In genomic region chr9:94950676-94951075, GRCm38 (mm10) we compare ENCODE assay signal across 21 mouse cellular contexts.
DNase-seq lines count a peak whose midpoint lies in the region; ATAC-seq lines count a peak whose summit lies in the region.
"Had no signal": no experiment of that assay in that cellular context is flagged by ENCODE, and none has a peak within 500 bp of the region (broad histone marks: within the 10 kb centered on the region; RNA-seq: fewer than 3 reads in every experiment).

No protein-coding gene starts in this region.

- peak; percentile 43 for DNase-seq in layer of hippocampus, adult 9-11 months
- no peak for DNase-seq in layer of hippocampus, postnatal 25 days (ENCODE audit: extremely low spot score in 1 of 2, low spot score in 1 of 2)
- peak; percentile 76 for DNase-seq in Muller cell, postnatal 12 days (ENCODE audit: inconsistent ontology term)
- peak; percentile 74 for DNase-seq in fibroblast of lung, adult 2 months (ENCODE audit: low read depth)
- no peak for DNase-seq in frontal cortex, postnatal 25 days (ENCODE audit: low spot score in 2 of 2)
- DNase-seq in cerebellum, adult 9-11 months = no peak
- DNase-seq in ovary, postnatal 14 days (ENCODE audit: low spot score) = no peak
- DNase-seq: adrenal gland, postnatal 36 days; cerebellum, adult 2 months; cerebellum, postnatal 36 days; embryo, embryonic 11 days; forebrain, postnatal 0 days; heart, postnatal 10 days; kidney, adult 18-20 months; kidney, postnatal 4 days; liver, embryonic 13.5 days; lung, adult 2 months; lung, postnatal 10 days had no signal

- ATAC-seq in megakaryocyte progenitor cell, adult 5-6 weeks (replicated peaks; ENCODE audit: poor library complexity) = peak; percentile 81
- ATAC-seq: forebrain, postnatal 0 days; inflammation-experienced regulatory T-cells, adult 6 months; midbrain, embryonic 16.5 days had no signal

Comparison
In these comparisons a context has a peak if more than half of its experiments do, and no peak if none do; other contexts are left out.
1. DNase-seq: peak in layer of hippocampus, adult 9-11 months (single experiment), Muller cell, postnatal 12 days (single experiment) and fibroblast of lung, adult 2 months (single experiment); none in layer of hippocampus, postnatal 25 days (0 of 2), frontal cortex, postnatal 25 days (0 of 2), cerebellum, adult 9-11 months (single experiment) and ovary, postnatal 14 days (single experiment).